Comparison of ENCODE assay signal across 9 mouse cellular contexts in the genomic region with DNA sequence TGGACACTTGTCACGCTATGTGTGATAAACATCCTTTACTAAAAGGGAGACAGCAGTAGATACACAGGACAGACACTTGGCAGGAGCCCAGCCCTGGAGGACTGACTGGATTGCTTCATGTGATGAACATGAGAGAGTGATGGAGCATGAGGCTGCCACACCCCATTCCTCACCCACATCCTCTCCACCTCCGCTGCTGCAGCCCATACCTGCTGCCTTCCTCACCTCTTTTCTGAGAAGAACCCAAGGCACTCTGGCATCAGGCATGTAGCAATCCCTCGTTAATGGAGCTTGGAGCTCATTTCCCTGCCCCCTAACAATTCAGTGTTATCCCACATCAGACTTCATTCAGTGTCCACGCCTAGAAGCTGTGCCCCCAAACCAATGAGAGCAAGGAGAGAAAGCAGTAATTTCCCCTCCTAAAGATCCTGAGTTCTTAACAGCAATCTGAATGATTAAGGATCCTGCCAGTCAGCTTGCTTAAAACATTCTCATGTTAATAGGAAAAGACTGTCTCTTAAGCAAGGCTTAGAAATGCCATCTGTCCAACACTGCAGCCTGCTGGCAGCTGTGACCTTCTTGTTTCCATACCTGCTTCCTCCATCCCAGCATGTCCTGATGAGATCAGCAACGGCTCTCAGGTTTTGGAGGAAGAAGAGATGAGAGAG.
DNase-seq lines count a peak whose midpoint lies in the region; ATAC-seq and TF ChIP-seq lines count a peak whose summit lies in the region.
"Had no signal": no experiment of that assay in that cellular context is flagged by ENCODE, and none has a peak within 500 bp of the region (broad histone marks: within the 10 kb centered on the region; RNA-seq: fewer than 3 reads in every experiment).

No protein-coding gene starts in this region.

- no peaks in the 10 kb centered on the region for H3K4me1 ChIP-seq in heart, postnatal 0 days (ENCODE audit: control insufficient read depth, insufficient read depth)
- peaks cover 4% of the 10 kb centered on the region; the same call in 1 of the 2 replicates for H3K4me1 ChIP-seq in heart, embryonic 12.5 days (replicated peaks)
- H3K4me1 ChIP-seq in hindbrain, embryonic 12.5 days, result peaks cover 10% of the 10 kb centered on the region
- H3K4me1 ChIP-seq in neural tube, embryonic 13.5 days (replicated peaks), result peaks cover 16% of the 10 kb centered on the region
- H3K4me1 ChIP-seq in heart, embryonic 10.5 days, result no peaks in the 10 kb centered on the region

- 83% methylated on average over 5 of the region's 5 CpGs for WGBS in heart, postnatal 0 days
- 73% methylated on average over 5 of the region's 5 CpGs for WGBS in heart, embryonic 12.5 days
- 56% methylated on average over 5 of the region's 5 CpGs for WGBS in hindbrain, embryonic 12.5 days
- WGBS in neural tube, embryonic 13.5 days, result 50% methylated on average over 5 of the region's 5 CpGs
- WGBS in heart, embryonic 10.5 days, result 72% methylated on average over 5 of the region's 5 CpGs

- no peak overlapping the region for H3K9ac ChIP-seq in heart, postnatal 0 days (replicated peaks; ENCODE audit: low read depth, low read length)
- no peak overlapping the region for H3K9ac ChIP-seq in heart, embryonic 12.5 days
- no peak overlapping the region for H3K9ac ChIP-seq in hindbrain, embryonic 12.5 days
- H3K9ac ChIP-seq in neural tube, embryonic 13.5 days, result no peak overlapping the region; the same call in 1 of the 2 replicates
- H3K9ac ChIP-seq: heart, embryonic 13.5 days had no signal

- H3K27ac ChIP-seq in heart, postnatal 0 days (ENCODE audit: low read depth), result no peak overlapping the region
- no peak overlapping the region for H3K27ac ChIP-seq in heart, embryonic 12.5 days (ENCODE audit: poor library complexity, severe bottlenecking)
- H3K27ac ChIP-seq in hindbrain, embryonic 12.5 days, result 0 out of 2 replicates have a peak overlapping the region, but pooled peaks have one; percentile 30
- peak overlapping the region; percentile 46; the same call in 1 of the 2 replicates for H3K27ac ChIP-seq in neural tube, embryonic 13.5 days (replicated peaks)
- H3K27ac ChIP-seq in heart, embryonic 10.5 days, result no peak overlapping the region
- H3K27ac ChIP-seq: heart, embryonic 13.5 days had no signal

- peaks cover 3% of the 10 kb centered on the region for H3K36me3 ChIP-seq in heart, postnatal 0 days (replicated peaks; ENCODE audit: control insufficient read depth, insufficient read depth, low read length)
- H3K36me3 ChIP-seq in heart, embryonic 12.5 days, result peaks cover 18% of the 10 kb centered on the region; the same call in 1 of the 2 replicates
- H3K36me3 ChIP-seq in hindbrain, embryonic 12.5 days, result no peaks in the 10 kb centered on the region
- H3K36me3 ChIP-seq in neural tube, embryonic 13.5 days, result peaks cover 3% of the 10 kb centered on the region; the same call in 1 of the 2 replicates
- peaks cover 7% of the 10 kb centered on the region; the same call in 1 of the 2 replicates for H3K36me3 ChIP-seq in heart, embryonic 10.5 days

- no peaks in the 10 kb centered on the region for H3K27me3 ChIP-seq in heart, postnatal 0 days (ENCODE audit: control insufficient read depth, insufficient read depth, low read length)
- no peaks in the 10 kb centered on the region for H3K27me3 ChIP-seq in heart, embryonic 12.5 days (replicated peaks)
- H3K27me3 ChIP-seq in hindbrain, embryonic 12.5 days, result no peaks in the 10 kb centered on the region
- H3K27me3 ChIP-seq in neural tube, embryonic 13.5 days, result no peaks in the 10 kb centered on the region
- no peaks in the 10 kb centered on the region for H3K27me3 ChIP-seq in heart, embryonic 10.5 days (ENCODE audit: insufficient read depth, poor library complexity, severe bottlenecking)
- H3K27me3 ChIP-seq: heart, embryonic 13.5 days had no signal

- TF ChIP-seq EP300 in heart, postnatal 0 days (IDR thresholded peaks at IDR 0.05; ENCODE audit: low read depth), result no peak

- ATAC-seq in heart, postnatal 0 days (ENCODE audit: insufficient read depth, low read depth), result no peak
- ATAC-seq in heart, embryonic 12.5 days (ENCODE audit: insufficient number of reproducible peaks, low FRiP score), result no peak
- peak; percentile 66 for ATAC-seq in hindbrain, embryonic 12.5 days (ENCODE audit: low FRiP score)
- ATAC-seq in neural tube, embryonic 13.5 days (ENCODE audit: low read depth), result peak; percentile 61

- H3K4me2 ChIP-seq in heart, postnatal 0 days (ENCODE audit: low read depth, low read length), result no peak overlapping the region
- H3K4me2 ChIP-seq in heart, embryonic 12.5 days, result no peak overlapping the region
- H3K4me2 ChIP-seq in hindbrain, embryonic 12.5 days (replicated peaks), result no peak overlapping the region
- no peak overlapping the region for H3K4me2 ChIP-seq in neural tube, embryonic 13.5 days
- H3K4me2 ChIP-seq: heart, embryonic 13.5 days had no signal

- no peak for DNase-seq in heart, postnatal 0 days (ENCODE audit: low spot score)
- DNase-seq in cerebellum, adult 18-20 months, result peak; percentile 65 to 79
- no peak for DNase-seq in adrenal gland, postnatal 14 days
- no peak for DNase-seq in frontal cortex, postnatal 14 days (ENCODE audit: low spot score in 2 of 2)
- DNase-seq in heart, embryonic 10.5 days (ENCODE audit: low spot score), result no peak

- H3K9me3 ChIP-seq in heart, postnatal 0 days (replicated peaks; ENCODE audit: control insufficient read depth, low read length), result no peaks in the 10 kb centered on the region
- H3K9me3 ChIP-seq in heart, embryonic 12.5 days (replicated peaks), result no peaks in the 10 kb centered on the region
- no peaks in the 10 kb centered on the region for H3K9me3 ChIP-seq in hindbrain, embryonic 12.5 days (replicated peaks)
- no peaks in the 10 kb centered on the region for H3K9me3 ChIP-seq in neural tube, embryonic 13.5 days
- H3K9me3 ChIP-seq in heart, embryonic 10.5 days, result no peaks in the 10 kb centered on the region
- H3K9me3 ChIP-seq: heart, embryonic 13.5 days had no signal

- H3K4me3 ChIP-seq in heart, postnatal 0 days (ENCODE audit: low read depth, low read length), result no peak overlapping the region
- no peak overlapping the region for H3K4me3 ChIP-seq in heart, embryonic 12.5 days
- no peak overlapping the region for H3K4me3 ChIP-seq in hindbrain, embryonic 12.5 days
- no peak overlapping the region for H3K4me3 ChIP-seq in neural tube, embryonic 13.5 days
- no peak overlapping the region for H3K4me3 ChIP-seq in heart, embryonic 10.5 days
- H3K4me3 ChIP-seq: heart, embryonic 13.5 days had no signal

- TF ChIP-seq CTCF in heart, postnatal 0 days (IDR thresholded peaks at IDR 0.05; ENCODE audit: low read depth), result peak; percentile 45

Comparison
In these comparisons a context has a peak if more than half of its experiments do, and no peak if none do; other contexts are left out.
1. ATAC-seq: peak in hindbrain, embryonic 12.5 days (single experiment) and neural tube, embryonic 13.5 days (single experiment); none in heart, postnatal 0 days (single experiment) and heart, embryonic 12.5 days (single experiment).
2. DNase-seq: peak in cerebellum, adult 18-20 months (2 of 2); none in heart, postnatal 0 days (single experiment), adrenal gland, postnatal 14 days (single experiment), frontal cortex, postnatal 14 days (0 of 2) and heart, embryonic 10.5 days (single experiment).
3. H3K27ac ChIP-seq: peak in hindbrain, embryonic 12.5 days (single experiment) and neural tube, embryonic 13.5 days (single experiment); none in heart, postnatal 0 days (single experiment), heart, embryonic 12.5 days (single experiment) and heart, embryonic 10.5 days (single experiment).